ENCODE assay signal across 24 mouse cellular contexts in genomic region chr1:71583900-71584299, GRCm38 (mm10). TPM values are rescaled to one million over a fixed set of nuclear protein-coding genes. Genes with fewer than 3 reads are reported as not detected.
DNase-seq lines count a peak whose midpoint lies in the region; ATAC-seq and TF ChIP-seq lines count a peak whose summit lies in the region.
"Had no signal": no experiment of that assay in that cellular context is flagged by ENCODE, and none has a peak within 500 bp of the region (broad histone marks: within the 10 kb centered on the region; RNA-seq: fewer than 3 reads in every experiment).

No protein-coding gene starts in this region.

- no peaks in the 10 kb centered on the region for H3K4me1 ChIP-seq in liver, postnatal 0 days (ENCODE audit: insufficient read depth)
- no peaks in the 10 kb centered on the region for H3K4me1 ChIP-seq in liver, embryonic 11.5 days (replicated peaks; ENCODE audit: control insufficient read depth, insufficient read depth, low read length)
- no peaks in the 10 kb centered on the region for H3K4me1 ChIP-seq in intestine, embryonic 16.5 days (ENCODE audit: control insufficient read depth, insufficient read depth, low read length)
- H3K4me1 ChIP-seq: embryonic facial prominence, embryonic 13.5 days; embryonic facial prominence, embryonic 15.5 days; forebrain, embryonic 10.5 days; forebrain, embryonic 12.5 days had no signal

- 78% methylated on average over 7 of the region's 7 CpGs for WGBS in liver, postnatal 0 days (ENCODE audit: insufficient replicate concordance)
- 84% methylated on average over 7 of the region's 7 CpGs for WGBS in liver, embryonic 11.5 days
- WGBS in intestine, embryonic 16.5 days: 88% methylated on average over 7 of the region's 7 CpGs

- peaks cover 28% of the 10 kb centered on the region for H3K36me3 ChIP-seq in liver, postnatal 0 days (replicated peaks; ENCODE audit: insufficient read depth, low read length)
- H3K36me3 ChIP-seq in liver, embryonic 11.5 days (ENCODE audit: control insufficient read depth, insufficient read depth, low read length): peaks cover 9% of the 10 kb centered on the region
- peaks cover 39% of the 10 kb centered on the region for H3K36me3 ChIP-seq in myocyte (ENCODE audit: control insufficient read depth, insufficient read depth)
- peaks cover 5% of the 10 kb centered on the region; the same call in 1 of the 2 replicates for H3K36me3 ChIP-seq in intestine, embryonic 16.5 days (ENCODE audit: control insufficient read depth, insufficient read depth, low read length)

- H3K9ac ChIP-seq in liver, postnatal 0 days (replicated peaks): no peak overlapping the region
- H3K9ac ChIP-seq in liver, embryonic 11.5 days (ENCODE audit: low read depth, low read length): no peak overlapping the region
- H3K9ac ChIP-seq in intestine, embryonic 16.5 days (ENCODE audit: low read depth, low read length): no peak overlapping the region
- H3K9ac ChIP-seq: embryonic facial prominence, embryonic 13.5 days; embryonic facial prominence, embryonic 15.5 days; forebrain, embryonic 12.5 days had no signal

- no peak for TF ChIP-seq POLR2A in myocyte (IDR thresholded peaks at IDR 0.05; ENCODE audit: insufficient read length, low read depth)

- H3K27me3 ChIP-seq in liver, postnatal 0 days (ENCODE audit: insufficient read depth, low read length): no peaks in the 10 kb centered on the region
- no peaks in the 10 kb centered on the region for H3K27me3 ChIP-seq in liver, embryonic 11.5 days (replicated peaks; ENCODE audit: control insufficient read depth, insufficient read depth, low read length)
- H3K27me3 ChIP-seq in myocyte (ENCODE audit: control insufficient read depth, insufficient read depth, insufficient read length): no peaks in the 10 kb centered on the region
- no peaks in the 10 kb centered on the region for H3K27me3 ChIP-seq in intestine, embryonic 16.5 days (replicated peaks; ENCODE audit: control insufficient read depth, insufficient read depth, low read length)
- H3K27me3 ChIP-seq: embryonic facial prominence, embryonic 13.5 days; embryonic facial prominence, embryonic 15.5 days; forebrain, embryonic 12.5 days; Patski had no signal

- no peak overlapping the region for H3K4me2 ChIP-seq in liver, postnatal 0 days (ENCODE audit: low read depth, low read length)
- no peak overlapping the region for H3K4me2 ChIP-seq in liver, embryonic 11.5 days
- H3K4me2 ChIP-seq in myocyte (ENCODE audit: low read depth): no peak overlapping the region
- no peak overlapping the region for H3K4me2 ChIP-seq in intestine, embryonic 16.5 days (ENCODE audit: low read depth, low read length)
- H3K4me2 ChIP-seq: embryonic facial prominence, embryonic 13.5 days; embryonic facial prominence, embryonic 15.5 days; forebrain, embryonic 12.5 days had no signal

- no peak overlapping the region for H3ac ChIP-seq in myocyte (ENCODE audit: control insufficient read depth, insufficient read length)

- TF ChIP-seq CTCF in liver, postnatal 0 days (IDR thresholded peaks at IDR 0.05; ENCODE audit: low read depth): no peak

- H3K4me3 ChIP-seq in liver, postnatal 0 days (ENCODE audit: low read depth, low read length): no peak overlapping the region
- H3K4me3 ChIP-seq in liver, embryonic 11.5 days (ENCODE audit: low read depth, low read length): no peak overlapping the region
- H3K4me3 ChIP-seq in myocyte: no peak overlapping the region
- no peak overlapping the region for H3K4me3 ChIP-seq in intestine, embryonic 16.5 days (ENCODE audit: low read length)
- H3K4me3 ChIP-seq: embryonic facial prominence, embryonic 13.5 days; embryonic facial prominence, embryonic 15.5 days; erythroblast, embryonic 14.5 days; forebrain, embryonic 10.5 days; forebrain, embryonic 12.5 days had no signal

- no peak overlapping the region for H3K27ac ChIP-seq in liver, postnatal 0 days (ENCODE audit: low read depth)
- no peak overlapping the region for H3K27ac ChIP-seq in liver, embryonic 11.5 days (ENCODE audit: low read depth, low read length)
- H3K27ac ChIP-seq in intestine, embryonic 16.5 days (ENCODE audit: low read length): no peak overlapping the region
- H3K27ac ChIP-seq: embryonic facial prominence, embryonic 13.5 days; embryonic facial prominence, embryonic 15.5 days; forebrain, embryonic 10.5 days; forebrain, embryonic 12.5 days had no signal

- peak; percentile 66 for DNase-seq in heart, adult 11 months
- no peak for DNase-seq in heart, postnatal 4 days
- no peak for DNase-seq in liver, postnatal 0 days
- no peak for DNase-seq in liver, embryonic 11.5 days (ENCODE audit: low spot score)
- peak; percentile 32 for DNase-seq in 3T3-L1 (ENCODE audit: low read depth, low spot score)
- DNase-seq: adrenal gland, adult 8-10 months; adrenal gland, postnatal 14 days; adrenal gland, postnatal 36 days; cerebellum, adult 11-12 months; cerebellum, adult 2 months; cerebellum, adult 9-10 months; cerebellum, postnatal 10 days; cerebellum, postnatal 25 days had no signal

- no peaks in the 10 kb centered on the region for H3K9me3 ChIP-seq in liver, postnatal 0 days (ENCODE audit: low read length)
- H3K9me3 ChIP-seq in liver, embryonic 11.5 days (ENCODE audit: control insufficient read depth, low read length): no peaks in the 10 kb centered on the region
- no peaks in the 10 kb centered on the region for H3K9me3 ChIP-seq in intestine, embryonic 16.5 days (ENCODE audit: control insufficient read depth, low read length)
- H3K9me3 ChIP-seq: embryonic facial prominence, embryonic 13.5 days; embryonic facial prominence, embryonic 15.5 days; forebrain, embryonic 10.5 days; forebrain, embryonic 12.5 days had no signal

- no peaks in the 10 kb centered on the region for H3K79me2 ChIP-seq in myocyte (ENCODE audit: control insufficient read depth, insufficient read depth)

- peak; percentile 13 for ATAC-seq in liver, postnatal 0 days
- ATAC-seq in liver, embryonic 11.5 days (replicated peaks; ENCODE audit: low FRiP score): no peak
- no peak for ATAC-seq in intestine, embryonic 16.5 days
- ATAC-seq: activated CD4-positive, CD25-positive, alpha-beta regulatory T cell, adult 4 months; forebrain, embryonic 14.5 days; forebrain, embryonic 16.5 days; Patski had no signal

- no peak for TF ChIP-seq EP300 in liver, postnatal 0 days (IDR thresholded peaks at IDR 0.05; ENCODE audit: low read depth)

TF ChIP-seq in myocyte, 11 proteins besides CTCF, POLR2A, EP300 and RAD21:
- no peak for TF ChIP-seq SRF (IDR thresholded peaks at IDR 0.05; ENCODE audit: control insufficient read depth, insufficient read length, low read depth)
- no peak for TF ChIP-seq REST (IDR thresholded peaks at IDR 0.05; ENCODE audit: insufficient read depth, insufficient read length)
- TF ChIP-seq MAX (IDR thresholded peaks at IDR 0.05; ENCODE audit: low read depth): no peak
- no peak for TF ChIP-seq MYOG (IDR thresholded peaks at IDR 0.05; ENCODE audit: control insufficient read depth in 1 of 3, insufficient read depth in 1 of 3, insufficient read length in 2 of 3, low read depth in 2 of 3)
- no peak for TF ChIP-seq USF1 (IDR thresholded peaks at IDR 0.05; ENCODE audit: low read depth)
- peak; percentile 62 for TF ChIP-seq POLR2AphosphoS2 (IDR thresholded peaks at IDR 0.05; ENCODE audit: insufficient read length, low read depth)
- no peak for TF ChIP-seq MYOD1 (IDR thresholded peaks at IDR 0.05; ENCODE audit: control insufficient read depth in 1 of 3, insufficient read length in 2 of 3, low read depth in 2 of 3)
- no peak for TF ChIP-seq CEBPB (IDR thresholded peaks at IDR 0.05; ENCODE audit: insufficient read depth, poor library complexity, severe bottlenecking)
- TF ChIP-seq TCF3 (IDR thresholded peaks at IDR 0.05; ENCODE audit: insufficient read length, low read depth): no peak

RNA-seq across cellular contexts. Expression of gene Atic, which starts 26.9 kb away (rescaled TPM):
- total RNA-seq in heart, postnatal 4 days (2021): 10 to 100 TPM; 33.0 to 33.4 TPM
- 19.1 and 22.2 TPM in 2 replicates for polyA plus RNA-seq in liver, postnatal 0 days (2015; fragmentation: Nextera tagmentation; extraction: Ambion mirVana)
- 52.8 and 68.8 TPM in 2 replicates for polyA plus RNA-seq in liver, embryonic 11.5 days (2014; fragmentation: Nextera tagmentation; extraction: Ambion mirVana)
- polyA plus RNA-seq in myocyte (2012; fragmentation: generic; extraction: Trizol): 78.8 TPM
- 60.0 and 72.1 TPM in 2 replicates for polyA plus RNA-seq in intestine, embryonic 16.5 days (2015; fragmentation: Nextera tagmentation; extraction: Ambion mirVana)

Comparison
In these comparisons a context has a peak if more than half of its experiments do, and no peak if none do; other contexts are left out.
1. DNase-seq: peak in heart, adult 11 months (single experiment) and 3T3-L1 (single experiment); none in heart, postnatal 4 days (single experiment), liver, postnatal 0 days (single experiment) and liver, embryonic 11.5 days (single experiment).